Mouse (Mus musculus): Measurements from ENCODE around the gene Adora3.

Adora3 gene

DNA sequence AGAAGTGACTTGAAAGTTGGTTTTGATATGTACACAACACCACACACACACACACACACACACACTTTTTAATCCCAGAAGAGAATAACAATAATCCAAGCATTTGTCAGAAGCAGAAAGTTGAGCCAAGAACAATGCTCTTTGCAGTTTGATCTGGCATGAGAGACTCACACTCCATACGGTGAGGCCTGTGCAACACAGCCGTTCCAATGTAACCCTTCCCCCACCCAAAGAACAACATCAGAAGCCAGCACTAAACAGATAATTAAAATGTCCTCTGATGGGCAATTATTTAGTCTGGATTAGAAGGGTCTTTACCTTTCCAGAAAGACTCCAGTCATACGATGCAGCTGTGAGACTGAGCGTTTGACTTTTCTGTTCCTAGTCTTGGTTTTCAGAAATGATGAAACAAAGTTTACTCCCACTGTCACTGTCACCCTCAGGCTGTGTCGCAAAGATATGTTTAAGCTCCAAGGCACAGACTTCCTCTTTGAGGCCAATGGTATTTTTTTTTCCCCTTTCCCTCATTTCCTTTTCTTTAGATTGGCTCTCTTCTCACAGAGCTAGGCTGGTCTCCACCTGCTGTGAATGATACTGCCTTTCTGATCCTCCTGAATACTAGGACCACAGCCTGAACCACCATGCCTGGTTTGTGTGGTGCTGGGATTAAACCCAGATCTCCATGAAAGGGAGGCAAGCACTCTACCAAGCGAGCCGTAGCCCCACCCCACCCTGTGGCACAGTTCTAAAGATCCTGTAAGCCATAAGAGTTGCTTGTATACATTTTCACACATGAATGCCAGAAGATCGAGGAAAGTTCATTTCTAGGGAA is 61.8 kb downstream of the Adora3 start, which contains the start of gene I830077J02Rik:
I830077J02Rik (minus strand) TSS at position 425 of the 832 bp plus-strand sequence.
- DNase-seq (ENCODE audit: low spot score) = no peak

GRCm38 (mm10) chr3:105933926-105934325 is 63.3 kb downstream of the Adora3 start:
- DNase-seq (ENCODE audit: low spot score) = no peak

GRCm38 (mm10) chr3:105935033-105935432 is 64.4 kb downstream of the Adora3 start:
- DNase-seq (ENCODE audit: low spot score) = peak; percentile 68

DNA sequence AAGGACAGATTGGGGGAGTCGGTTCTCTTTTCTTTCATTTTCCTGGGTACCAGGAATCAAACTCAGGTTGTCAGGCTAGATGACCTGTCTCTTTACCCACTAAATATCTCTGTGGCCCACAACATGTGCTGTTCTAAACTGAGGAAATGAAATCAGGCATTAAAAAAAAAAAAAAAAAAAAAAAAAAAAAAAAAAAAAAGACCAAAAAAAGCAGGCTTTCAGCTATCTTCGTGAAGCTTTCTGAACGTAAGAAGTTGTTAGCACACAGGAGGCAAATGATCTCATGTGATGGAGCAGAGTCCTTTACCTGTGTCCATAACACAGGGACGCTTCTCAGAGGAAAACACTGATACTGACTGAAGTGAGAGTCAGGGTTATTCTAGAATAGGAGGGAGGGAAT is 65.5 kb downstream of the Adora3 start:
- no peak for DNase-seq (ENCODE audit: low spot score)

DNA sequence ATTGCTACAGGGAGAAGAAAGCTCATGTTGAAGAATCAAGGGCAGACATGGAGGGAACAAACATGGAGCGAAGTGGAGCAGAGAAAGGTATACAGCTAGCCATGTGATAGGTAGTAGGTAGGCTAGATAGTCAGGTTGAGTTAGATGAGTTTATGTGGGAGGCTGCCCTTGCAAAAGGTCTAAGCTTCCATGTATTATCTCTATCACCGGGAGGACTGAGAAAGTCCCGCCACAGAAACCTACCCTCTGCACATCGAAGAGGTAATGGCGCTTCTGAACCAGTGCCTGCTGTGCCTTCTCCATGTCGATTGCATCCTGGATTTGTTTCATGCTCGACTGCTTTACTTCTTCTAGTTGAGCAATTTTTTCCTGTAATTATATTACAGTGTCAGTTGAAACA is 80.7 kb downstream of the Adora3 start:
- no peak for DNase-seq (ENCODE audit: low spot score)

GRCm38 (mm10) chr3:105957235-105957634 is 86.6 kb downstream of the Adora3 start:
- DNase-seq (ENCODE audit: low spot score) = no peak

DNA sequence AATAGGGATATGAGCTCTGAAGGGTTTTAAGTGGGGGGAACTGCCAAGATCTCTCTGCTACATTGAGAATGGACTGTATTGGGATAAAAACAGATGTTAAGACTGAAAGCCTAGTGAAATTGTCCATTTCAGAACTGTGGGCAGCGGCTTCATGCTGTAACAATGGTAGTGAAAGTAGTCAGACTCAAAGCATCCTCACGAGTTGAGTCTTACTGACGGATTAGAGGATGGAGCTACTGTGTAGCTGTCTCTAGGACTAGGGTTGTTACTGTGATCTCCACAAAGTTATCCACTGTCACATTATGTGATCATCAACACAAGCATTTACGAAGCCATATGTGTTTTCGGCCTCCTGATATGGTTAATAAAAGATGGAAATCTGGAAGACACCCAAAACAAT is 87.5 kb downstream of the Adora3 start:
- DNase-seq (ENCODE audit: low spot score) = no peak

Measured in testis, postnatal 10 days (tissue).